Mouse (Mus musculus): ENCODE results near the gene Gpx6.

Gene Gpx6

DNA sequence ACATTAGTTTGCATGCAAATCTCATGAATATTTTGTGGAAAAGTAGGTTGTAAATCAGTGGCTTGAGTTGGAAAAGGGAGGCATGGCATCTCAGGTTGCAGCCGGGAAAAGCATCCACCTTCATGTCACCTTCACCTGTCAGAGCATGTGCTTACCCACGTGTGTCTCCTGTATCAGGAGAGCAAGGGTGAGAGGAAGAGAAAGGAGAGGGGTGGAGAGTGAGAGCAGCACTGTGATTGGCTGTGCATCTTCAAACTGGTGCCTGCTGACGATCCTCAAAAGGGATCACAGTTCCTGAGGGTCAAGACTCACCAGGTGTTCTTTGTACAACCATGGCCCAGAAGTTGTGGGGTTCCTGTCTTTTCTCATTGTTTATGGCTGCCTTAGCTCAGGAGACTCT is at the start of gene Gpx6:
Gene Gpx6, plus strand, starts transcription at position 200 of the 400 bp plus-strand sequence.
- DNase-seq: no peak

DNA sequence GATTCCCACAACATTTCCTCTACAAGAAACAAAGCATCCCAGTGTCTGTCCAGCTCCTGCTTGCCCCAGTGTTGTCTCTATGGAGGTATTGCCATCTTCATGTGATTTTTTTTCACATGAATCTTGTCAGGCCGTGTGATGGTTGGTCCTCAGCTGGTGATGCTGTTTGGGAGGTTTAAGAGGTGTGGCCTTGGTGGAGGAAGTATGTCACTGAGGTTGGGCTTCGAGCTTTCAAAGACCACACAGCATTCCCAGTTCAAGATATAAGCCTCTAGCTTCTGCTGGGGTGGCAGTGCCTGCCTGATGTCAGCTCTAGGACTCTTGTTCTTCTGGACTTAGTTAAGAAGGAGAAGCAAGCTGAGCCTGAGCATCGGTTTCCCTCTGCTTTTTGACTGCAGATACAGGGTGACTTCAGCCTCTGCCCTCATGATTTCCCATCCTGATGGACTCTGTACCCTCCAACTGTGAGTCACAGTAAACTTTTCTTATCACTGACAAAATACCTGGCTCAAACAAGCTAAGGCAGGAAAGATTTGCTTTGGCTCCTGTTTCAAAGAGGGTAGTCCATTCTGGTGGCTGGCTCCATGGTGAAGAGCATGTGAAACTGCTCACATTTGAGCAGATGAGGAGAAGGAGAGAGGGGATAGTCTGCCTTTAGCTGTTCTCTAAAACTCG is 49.0 kb upstream of the Gpx6 start:
- DNase-seq: no peak

DNA sequence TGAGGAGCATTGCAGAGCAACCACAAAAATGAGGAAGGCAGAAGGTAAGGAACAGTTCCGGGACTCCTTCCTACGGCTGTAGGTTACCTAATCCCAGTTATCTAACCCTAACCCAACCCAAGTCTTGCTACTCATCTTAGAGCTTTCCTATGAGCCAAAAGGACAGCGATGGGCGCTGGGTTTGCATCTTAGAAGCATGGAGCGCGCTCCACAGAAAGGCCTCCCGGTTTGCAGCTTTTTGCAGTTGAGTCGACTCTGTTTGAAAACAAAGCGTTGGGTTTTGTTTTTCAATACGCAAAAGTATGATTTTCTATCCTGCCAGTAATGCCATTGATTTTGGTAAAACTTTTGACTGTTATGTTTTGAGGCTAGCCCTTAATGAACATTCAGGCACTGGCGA is 48.0 kb upstream of the Gpx6 start:
- DNase-seq: peak; percentile 62

DNA sequence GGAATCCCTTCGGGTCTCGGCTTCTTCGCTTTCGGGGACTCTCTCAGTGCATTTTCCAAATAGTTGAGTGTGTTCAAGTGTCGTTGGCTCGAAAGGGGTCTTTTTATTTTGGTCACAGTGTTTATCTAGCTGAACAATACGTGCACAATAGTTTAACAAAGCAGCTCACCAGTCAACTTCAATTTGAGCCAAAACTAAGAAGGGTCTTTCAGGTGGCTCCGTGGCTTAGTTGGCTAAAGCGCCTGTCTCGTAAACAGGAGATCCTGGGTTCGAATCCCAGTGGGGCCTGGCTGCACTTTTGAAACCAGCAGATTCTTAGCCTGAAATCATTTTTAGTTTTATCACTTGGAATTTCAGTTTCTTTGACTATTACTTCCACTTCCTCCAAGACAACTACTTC is 47.6 kb upstream of the Gpx6 start:
- DNase-seq: peak; percentile 88

DNA sequence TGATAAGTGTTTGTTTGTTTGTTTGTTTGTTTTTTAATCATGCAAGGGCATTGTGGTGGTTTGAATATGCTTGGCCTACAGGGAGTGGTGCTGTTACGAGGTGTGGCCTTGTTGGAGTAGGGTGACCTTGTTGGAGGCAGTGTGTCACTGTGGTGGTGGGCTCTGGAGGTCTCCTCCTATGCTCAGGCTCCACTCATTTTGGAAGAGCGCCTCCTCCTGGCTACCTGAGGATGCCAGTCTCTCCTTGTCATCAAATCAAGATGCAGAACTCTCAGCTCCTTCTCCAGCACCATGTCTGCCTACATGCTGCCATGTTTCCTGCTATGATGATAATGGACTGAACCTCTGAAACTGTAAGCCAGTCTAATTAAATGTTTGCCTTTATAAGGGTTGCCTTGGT is 46.2 kb upstream of the Gpx6 start:
- no peak for DNase-seq

DNA sequence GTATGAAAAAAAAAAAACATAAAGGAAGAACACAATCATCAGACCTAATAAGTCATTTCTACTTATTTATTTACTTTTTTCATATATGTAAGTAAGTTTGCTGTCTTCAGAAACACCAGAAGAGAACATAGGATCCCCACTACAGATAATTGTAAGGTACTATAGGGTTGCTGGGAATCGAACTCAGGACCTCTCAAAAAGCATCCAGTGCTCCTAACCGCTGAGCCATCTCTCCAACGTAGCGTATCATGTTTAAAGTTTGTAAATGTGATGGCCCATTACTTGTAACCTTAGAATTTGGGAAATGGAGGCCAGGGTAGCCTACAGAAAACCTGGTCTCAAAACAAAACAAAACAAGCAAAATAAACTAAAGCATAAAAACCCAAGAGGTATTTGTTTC is 44.4 kb upstream of the Gpx6 start:
- peak; percentile 49 for DNase-seq

DNA sequence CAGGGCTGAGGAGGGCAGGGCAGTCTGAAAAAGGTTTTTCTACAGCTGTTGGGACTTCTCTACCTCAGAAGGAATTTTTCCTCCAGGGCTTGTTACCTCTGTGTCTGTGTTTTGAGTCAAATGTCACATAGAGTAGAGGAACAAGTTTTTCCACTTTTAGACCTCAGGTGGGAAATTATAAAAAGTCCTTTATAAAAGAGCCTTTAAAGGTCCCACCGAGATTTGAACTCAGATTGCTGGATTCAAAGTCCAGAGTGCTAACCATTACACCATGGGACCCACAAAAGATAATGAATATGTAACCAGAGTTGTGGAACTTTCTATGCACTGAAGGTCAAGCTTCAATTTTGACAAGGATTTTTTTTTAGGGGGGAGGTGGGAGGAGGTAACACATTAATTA is 43.7 kb upstream of the Gpx6 start:
- DNase-seq: peak; percentile 57

DNA sequence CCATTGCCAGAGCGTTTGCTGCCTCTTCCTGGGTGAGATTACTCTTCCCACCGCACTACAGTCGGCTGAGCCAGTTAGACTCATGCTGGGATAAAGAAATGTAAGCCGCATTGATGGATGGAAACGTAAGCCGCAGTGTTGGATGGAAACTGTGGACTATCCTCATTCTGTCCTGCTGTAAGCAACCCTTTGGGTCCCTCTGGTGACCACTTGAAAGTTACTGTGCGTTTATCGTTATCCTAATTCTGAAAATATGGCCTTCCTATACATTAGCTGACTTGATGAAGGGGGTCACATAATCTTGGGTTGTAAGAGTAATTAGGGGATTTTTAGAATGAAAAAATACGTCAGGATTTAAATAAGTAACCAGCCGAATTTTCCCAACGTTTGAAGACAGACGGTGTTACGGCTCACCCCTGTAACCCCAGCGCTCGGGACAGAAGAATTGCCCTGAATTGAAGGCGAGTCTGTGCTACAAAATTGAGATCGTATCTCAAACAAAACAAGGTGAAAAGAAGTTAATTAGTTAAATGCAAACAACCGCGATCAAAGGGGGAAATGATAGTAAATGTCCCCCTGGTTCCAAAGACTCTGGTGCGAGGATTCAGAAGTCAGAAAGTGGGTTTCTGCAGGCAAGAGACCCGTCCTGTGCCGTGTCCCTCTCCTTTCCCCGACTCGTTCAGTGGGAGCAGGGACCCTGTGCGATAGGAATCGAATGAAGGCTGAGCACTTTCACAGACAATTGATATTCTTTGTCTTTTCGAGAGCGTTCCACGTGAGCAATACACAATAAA is 36.7 kb upstream of the Gpx6 start:
- DNase-seq: peak; percentile 83

DNA sequence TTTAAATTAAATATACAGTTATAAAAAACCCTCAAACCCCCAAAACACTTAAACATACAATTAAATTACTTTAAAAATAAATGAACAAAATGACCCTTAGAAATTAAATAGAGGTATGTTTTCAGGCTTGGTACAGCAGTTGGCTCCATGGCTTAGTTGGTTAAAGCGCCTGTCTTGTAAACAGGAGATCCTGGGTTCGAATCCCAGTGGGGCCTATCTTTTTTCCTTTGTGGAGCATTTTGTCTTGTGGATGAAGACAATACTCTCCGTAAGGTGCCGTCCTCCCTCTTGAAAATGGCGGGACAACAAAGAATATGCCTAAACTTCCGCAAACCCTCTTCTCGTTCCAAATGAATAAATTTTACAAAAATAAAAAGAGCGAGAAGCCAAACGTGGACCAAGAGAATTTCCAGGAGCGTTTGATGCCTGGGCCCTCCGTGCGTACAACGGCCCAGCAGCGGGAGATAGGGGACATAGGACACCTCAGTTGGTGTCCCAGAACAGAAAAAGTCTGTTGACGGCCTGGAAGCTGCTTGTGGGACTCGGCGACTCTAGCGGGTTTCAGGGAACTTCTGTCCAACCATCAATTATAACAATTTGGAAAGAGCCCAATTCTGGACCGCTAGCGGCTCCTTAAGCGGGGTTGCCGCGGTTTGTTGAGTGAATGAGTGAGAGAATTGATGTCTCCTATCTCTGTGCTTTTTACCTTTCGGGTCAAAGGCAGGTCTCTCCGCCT is 35.9 kb upstream of the Gpx6 start:
- peak; percentile 91 for DNase-seq

DNA sequence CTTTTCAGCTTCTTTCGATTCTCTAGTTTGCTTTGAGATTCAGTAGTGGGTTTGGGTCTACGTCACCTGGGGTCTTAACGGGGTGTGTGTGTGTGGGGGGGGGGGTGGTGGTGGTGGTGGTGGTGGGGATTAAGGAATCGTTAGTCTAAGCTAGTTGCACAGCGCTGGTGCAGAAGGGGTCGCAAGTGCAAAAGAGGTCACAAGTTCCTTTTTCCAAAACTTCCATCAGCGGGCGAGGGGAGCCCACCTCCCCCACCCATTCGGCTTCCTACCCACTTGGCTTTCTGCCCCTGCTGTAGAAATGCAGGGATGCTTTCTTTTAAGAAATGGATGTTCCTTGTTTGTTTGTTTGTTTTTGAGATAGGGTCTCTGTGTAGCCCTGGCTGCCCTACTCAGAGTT is 35.4 kb upstream of the Gpx6 start:
- peak; percentile 55 for DNase-seq

DNA sequence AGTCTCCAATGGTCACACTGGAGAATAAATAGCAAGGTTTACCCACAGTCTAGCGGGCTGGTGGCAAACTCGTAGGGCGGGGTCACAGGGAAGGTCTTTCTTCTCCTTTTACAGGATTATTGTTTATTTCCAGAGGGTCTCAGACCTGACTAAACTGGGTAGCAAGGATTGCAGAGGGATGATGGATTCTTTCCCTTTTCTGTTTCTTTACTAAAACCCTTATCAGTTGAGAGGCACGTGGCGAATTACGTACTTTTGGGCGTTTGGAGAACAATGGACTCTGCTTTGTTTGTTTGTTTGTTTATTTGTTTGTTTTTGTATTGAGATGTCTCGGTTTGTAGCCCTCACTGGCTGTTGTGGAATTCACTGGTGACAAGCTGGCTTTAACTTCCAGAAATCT is 32.8 kb upstream of the Gpx6 start:
- DNase-seq: no peak

DNA sequence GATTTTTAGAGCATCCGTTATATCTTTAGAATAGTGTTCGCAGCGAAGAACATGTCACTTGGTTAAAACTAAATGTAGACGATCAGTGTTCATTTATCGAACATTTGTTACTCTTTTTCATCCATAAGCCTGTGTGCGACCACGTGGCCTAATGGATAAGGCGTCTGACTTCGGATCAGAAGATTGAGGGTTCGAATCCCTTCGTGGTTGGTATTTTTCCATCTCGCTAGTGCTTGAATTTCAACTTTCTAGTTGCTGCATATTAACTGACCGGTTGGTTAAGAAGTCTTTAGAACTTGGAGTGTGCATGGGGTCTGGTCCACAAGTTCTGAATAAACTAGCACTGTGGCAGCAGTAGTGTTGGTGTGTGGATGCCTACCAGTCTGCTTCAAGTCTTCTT is 32.4 kb upstream of the Gpx6 start:
- peak; percentile 87 for DNase-seq

DNA sequence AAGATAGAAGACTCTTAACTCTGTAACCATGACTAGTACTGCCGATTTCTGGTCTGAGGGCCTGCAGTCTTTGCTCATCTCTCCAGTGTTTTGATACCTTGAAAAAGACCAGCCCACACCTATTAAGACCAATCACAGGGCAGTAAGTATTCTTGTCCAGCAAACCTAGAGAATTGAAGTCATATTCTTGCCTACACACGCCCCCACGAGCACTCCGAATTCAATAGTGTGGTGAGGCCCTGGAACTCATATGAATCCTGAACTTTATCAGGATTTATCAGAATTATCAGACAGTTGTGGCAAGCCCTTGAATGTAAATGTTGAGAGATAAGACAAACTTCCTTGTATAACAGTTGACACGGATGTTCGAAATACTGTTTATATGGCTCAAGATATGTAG is 19.3 kb upstream of the Gpx6 start, which contains the start of gene Gpx5:
Gene Gpx5, minus strand, starts transcription at position 101 of the 400 bp plus-strand sequence.
- DNase-seq: no peak

DNA sequence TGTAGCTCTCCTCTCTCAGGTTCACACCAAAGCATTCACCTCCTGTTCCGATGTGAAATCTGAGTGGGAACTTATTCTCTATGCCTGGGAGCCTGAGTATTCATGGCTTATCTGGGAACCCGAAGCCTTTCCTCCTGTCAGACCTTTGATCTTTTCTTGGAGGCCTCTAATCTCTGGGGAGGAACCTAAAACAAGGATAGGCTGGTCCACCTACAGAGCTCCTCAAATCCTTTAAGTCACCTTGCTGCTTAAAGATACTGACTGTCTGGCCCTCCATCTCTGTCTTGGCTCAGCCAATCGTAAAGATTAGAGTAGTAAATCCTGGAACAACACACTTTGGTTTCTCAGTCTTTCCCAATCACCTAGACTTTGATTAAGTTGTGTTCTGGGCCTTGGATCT is 13.4 kb upstream of the Gpx6 start:
- no peak for DNase-seq

DNA sequence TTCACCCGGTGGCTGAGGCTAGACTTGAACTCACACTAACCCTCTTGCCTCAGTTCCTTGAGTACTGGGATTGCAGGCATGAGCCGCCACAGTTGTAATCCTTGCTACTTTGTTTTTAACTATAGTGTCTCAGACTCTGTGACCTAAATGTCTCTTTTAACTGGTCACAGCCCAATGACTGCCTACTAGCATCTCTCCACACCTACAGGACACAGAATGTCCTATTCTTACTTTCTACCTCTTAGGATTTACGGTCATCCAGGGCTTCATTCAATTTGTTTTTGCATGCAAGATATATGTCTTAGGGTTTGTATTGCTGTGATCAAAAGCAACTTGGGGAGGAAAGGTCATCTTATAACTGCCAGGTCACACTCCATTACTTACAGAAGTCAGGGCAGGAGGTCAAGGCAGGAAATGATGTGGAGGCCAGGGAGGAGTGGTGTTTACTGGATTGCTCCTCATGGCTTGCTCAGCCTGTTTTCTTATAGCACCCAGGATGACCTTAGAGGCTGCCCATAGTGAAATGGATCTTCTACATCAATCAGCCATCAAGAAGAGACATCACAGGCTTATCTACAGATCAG is 7.3 kb upstream of the Gpx6 start:
- DNase-seq: peak; percentile 18

DNA sequence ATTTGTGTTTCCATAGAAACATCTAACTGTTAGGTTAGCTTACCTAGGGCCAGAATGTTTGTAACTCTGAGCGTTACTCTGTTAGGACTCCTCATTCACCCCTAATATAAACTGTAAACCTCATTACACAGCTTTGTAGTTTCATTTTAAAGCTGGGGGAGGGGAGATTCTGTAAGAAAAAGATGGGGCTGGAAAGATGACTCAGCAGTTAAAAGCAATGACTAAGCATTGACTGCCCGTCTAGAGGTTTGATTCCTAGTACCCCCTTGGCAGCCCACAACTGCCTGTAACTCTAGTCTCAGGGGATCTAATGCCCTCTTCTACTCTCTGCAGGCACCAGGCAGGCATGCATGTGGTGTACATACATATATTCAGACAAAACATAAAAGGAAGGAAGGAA is 2.1 kb upstream of the Gpx6 start:
- DNase-seq: no peak

DNA sequence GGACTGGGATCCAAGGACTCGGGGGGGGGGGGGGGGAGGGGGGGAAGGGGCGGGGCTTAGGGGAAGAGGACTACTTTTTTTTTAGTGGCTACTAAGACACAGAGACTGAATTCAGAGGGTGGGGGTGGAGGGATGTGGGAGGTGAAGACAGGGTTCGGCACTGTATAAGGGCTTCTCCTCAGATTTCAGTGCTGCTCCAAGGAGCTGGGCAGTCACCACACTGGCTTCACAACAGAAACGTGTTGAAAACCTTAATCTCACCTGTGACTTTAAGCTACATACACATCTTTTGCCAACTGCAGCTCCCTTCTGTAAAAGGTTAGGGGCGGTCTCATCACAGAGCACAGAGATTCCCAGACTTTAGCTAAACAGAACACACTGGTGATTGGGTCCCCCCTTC is 929 bp downstream of the Gpx6 start:
- no peak for DNase-seq

DNA sequence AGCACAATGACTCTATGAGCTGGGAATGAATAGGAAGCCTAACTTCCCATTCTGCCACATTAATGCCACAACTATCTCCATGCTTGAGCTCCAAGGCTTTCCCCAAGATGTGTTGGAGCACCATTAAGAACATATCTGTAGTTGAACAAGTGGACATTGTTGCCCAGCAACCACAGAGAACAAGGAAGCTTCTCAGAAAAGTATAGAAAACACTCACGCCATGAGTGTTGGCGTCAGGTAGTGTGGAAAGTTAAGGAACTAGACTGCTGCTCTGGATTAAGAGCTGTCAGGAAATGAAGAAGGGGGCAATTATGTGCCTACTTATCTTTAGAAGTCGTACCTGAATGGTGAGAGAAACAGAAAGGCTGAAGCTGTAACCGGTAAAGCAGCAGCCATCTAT is 2.0 kb downstream of the Gpx6 start:
- DNase-seq: no peak

DNA sequence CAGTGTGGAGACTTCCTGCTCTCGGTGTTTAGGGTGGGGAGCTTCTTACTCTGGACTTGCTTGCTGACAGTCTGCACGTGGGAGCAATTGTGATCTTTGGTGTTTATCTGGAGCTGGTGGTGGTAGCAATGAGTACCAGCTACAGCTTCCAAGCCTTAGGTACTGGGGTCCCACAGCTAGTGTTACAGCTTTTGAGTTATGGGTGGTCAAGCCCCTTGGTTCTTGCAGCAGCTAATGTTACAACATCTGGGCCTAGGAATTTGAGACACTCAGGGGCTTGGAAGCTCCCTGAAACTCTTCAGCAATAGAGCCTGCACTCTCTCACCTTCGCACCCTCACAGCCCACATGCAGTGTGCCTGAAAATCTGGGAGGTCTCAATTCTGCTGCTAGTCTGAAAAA is 8.3 kb downstream of the Gpx6 start:
- DNase-seq: no peak

DNA sequence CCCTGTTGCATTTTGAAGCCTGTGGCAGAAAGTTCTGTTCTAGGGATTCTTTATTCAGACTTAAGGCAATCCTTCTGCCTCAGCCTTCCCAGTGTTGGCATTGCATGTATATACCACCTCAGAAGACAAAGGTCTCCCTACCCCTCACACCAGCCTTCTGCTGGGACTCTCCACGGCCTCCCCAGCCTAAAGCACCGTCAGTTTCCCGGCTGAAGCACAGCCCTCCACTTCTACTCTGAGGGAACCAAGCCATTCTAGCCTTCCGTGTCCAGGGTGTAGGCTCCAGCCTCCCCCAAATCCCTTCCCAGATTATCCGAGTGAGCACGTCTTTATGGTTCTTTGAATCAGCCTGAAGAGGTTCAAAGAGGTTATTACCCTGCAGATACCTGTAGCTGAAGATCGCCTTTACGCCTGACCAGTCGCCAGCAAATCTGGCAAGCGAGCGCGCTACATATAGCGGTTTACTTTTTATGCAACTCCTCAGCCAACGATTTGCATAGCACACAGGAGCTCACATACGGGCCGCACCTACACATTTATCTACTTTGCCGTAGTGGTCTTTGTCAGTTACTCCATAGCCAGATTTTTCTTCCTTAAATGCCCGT is 10.1 kb downstream of the Gpx6 start:
- peak; percentile 52 for DNase-seq

DNA sequence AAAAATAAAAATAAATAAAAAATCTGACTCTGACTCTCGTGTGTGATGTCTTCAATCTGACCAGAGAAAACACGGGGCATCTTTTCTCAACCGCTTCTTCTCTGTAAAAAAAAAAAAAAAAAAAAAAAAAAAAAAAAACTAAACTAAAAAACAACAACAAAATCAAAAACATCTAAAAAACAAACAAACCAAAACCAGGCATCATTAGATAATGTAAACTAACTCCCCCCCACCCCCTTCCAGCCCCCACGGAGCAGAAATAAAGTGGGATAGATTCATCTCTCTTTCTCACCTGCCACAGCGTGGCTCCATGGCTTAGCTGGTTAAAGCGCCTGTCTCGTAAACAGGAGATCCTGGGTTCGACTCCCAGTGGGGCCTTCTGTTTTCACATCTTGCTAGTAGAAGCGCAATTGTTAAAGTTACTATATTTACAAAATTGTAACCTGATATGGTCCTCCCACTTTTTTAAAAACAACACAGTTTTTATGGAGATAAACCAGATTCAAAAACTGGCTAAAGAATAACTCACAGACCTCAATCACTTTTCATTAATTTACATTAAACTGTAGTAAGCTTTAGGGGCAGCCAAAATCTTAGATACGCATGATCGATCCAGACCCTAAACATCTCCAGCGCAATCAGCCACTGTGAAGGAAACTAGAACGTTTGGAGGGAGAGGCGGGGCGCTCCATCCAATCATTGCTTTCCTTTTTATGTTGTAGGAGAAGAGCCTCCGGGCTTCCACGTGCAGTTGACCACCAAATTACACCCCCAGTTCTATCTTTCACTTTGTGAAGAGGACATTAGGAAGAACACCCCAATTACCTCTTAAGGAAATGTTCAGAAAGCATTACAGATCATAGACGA is 10.8 kb downstream of the Gpx6 start:
- peak; percentile 77 for DNase-seq

DNA sequence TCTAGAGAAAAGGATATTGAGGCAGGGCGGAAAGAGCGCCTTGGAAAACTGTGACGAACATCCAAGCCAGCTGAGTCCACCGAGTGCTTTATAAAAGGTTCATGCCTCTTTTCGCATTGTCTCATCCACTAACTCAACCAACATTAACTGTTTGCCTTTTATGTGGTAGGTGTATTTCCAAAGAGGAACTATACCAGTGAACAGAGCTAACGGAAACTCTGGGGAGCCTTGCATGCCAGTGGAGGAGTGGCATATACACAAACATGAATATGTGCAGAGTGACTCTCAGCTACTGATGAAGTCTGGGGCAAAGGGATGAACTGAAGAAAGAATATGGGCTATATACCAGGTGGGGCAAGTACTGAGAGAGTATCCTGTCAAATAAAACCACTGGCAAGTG is 11.5 kb downstream of the Gpx6 start:
- no peak for DNase-seq

Measured in embryo, embryonic 11 days (tissue).